Mouse (Mus musculus): Measurements from ENCODE around the gene S100a13.
A peak's percentile ranks its signal among the peaks of the same experiment; 100 is the strongest.

S100a13 gene

GRCm38 (mm10) chr3:90513796-90514590, at the start of gene S100a13, which contains the start of gene S100a1:
S100a13 (plus strand) TSS chr3:90514435.
S100a1 (minus strand) TSS chr3:90514392.
- DNase-seq (ENCODE audit: low read depth), result peak; percentile 47

- DNase-seq (ENCODE audit: low read depth), result no peak
Measured at GRCm38 (mm10) chr3:90464552-90465080, 49.6 kb upstream of the S100a13 start.

- peak; percentile 52 for DNase-seq (ENCODE audit: low read depth)
Measured at GRCm38 (mm10) chr3:90465081-90465685, 49.1 kb upstream of the S100a13 start.

GRCm38 (mm10) chr3:90465686-90466310, 48.4 kb upstream of the S100a13 start, which contains the start of gene Npr1:
Npr1 (minus strand) TSS chr3:90465866.
- DNase-seq (ENCODE audit: low read depth), result no peak

GRCm38 (mm10) chr3:90466311-90466766, 47.9 kb upstream of the S100a13 start:
- no peak for DNase-seq (ENCODE audit: low read depth)

GRCm38 (mm10) chr3:90467618-90468300, 46.5 kb upstream of the S100a13 start:
- DNase-seq (ENCODE audit: low read depth), result no peak

- peak; percentile 89 for DNase-seq (ENCODE audit: low read depth)
Measured at GRCm38 (mm10) chr3:90472213-90472612, 42.0 kb upstream of the S100a13 start.

GRCm38 (mm10) chr3:90475151-90475830, 38.9 kb upstream of the S100a13 start:
- peak; percentile 48 for DNase-seq (ENCODE audit: low read depth)

GRCm38 (mm10) chr3:90475831-90476611, 38.2 kb upstream of the S100a13 start, which contains the start of gene Ilf2:
Ilf2 (plus strand) TSS chr3:90476126.
- DNase-seq (ENCODE audit: low read depth), result peak; percentile 99

- no peak for DNase-seq (ENCODE audit: low read depth)
Measured at GRCm38 (mm10) chr3:90486998-90487397, 27.2 kb upstream of the S100a13 start.

GRCm38 (mm10) chr3:90488576-90488975, 25.7 kb upstream of the S100a13 start:
- no peak for DNase-seq (ENCODE audit: low read depth)

- DNase-seq (ENCODE audit: low read depth), result peak; percentile 97
Measured at GRCm38 (mm10) chr3:90490696-90491256, 23.5 kb upstream of the S100a13 start, which contains the start of gene Snapin. Snapin (minus strand) TSS chr3:90491033.

GRCm38 (mm10) chr3:90491350-90491749, 22.9 kb upstream of the S100a13 start:
- DNase-seq (ENCODE audit: low read depth), result peak; percentile 69

GRCm38 (mm10) chr3:90493831-90494540, 20.2 kb upstream of the S100a13 start:
- DNase-seq (ENCODE audit: low read depth), result no peak

GRCm38 (mm10) chr3:90495850-90496525, 18.2 kb upstream of the S100a13 start:
- DNase-seq (ENCODE audit: low read depth), result no peak

GRCm38 (mm10) chr3:90497597-90497996, 16.6 kb upstream of the S100a13 start:
- no peak for DNase-seq (ENCODE audit: low read depth)

- DNase-seq (ENCODE audit: low read depth), result no peak
Measured at GRCm38 (mm10) chr3:90503444-90503843, 10.8 kb upstream of the S100a13 start.

- DNase-seq (ENCODE audit: low read depth), result no peak
Measured at GRCm38 (mm10) chr3:90505216-90505615, 9.0 kb upstream of the S100a13 start.

GRCm38 (mm10) chr3:90506362-90506761, 7.9 kb upstream of the S100a13 start:
- no peak for DNase-seq (ENCODE audit: low read depth)
